Mouse (Mus musculus) adrenal gland, postnatal 4 days (tissue): Measurements from ENCODE around the gene Gsg1. TPM values are rescaled to one million over a fixed set of nuclear protein-coding genes. Genes with fewer than 3 reads are reported as not detected.

ENCODE experiments used
- DNase-seq, 2 experiments: peaks; one replicate each; pipeline ENCODE4 v3.0.0; 2021 to 2022; ENCODE audit warnings: low spot score in 2 of 2, mixed read lengths in 2 of 2
- long read RNA-seq, 2 experiments: library from polyadenylated mRNA; stranded (forward); transcript quantifications; one replicate each; pipeline ENCODE4 v2.0.0; 2021
- total RNA-seq, 2 experiments: library from RNA; stranded (reverse); gene quantifications; 2 replicates each; pipeline ENCODE4 v1.2.3; 2021

Gsg1 gene
- not detected for total RNA-seq
- long read RNA-seq, experiment 1: 0 reads
- long read RNA-seq, experiment 2, partial matches to known transcripts: 0 of 1 reads
- long read RNA-seq, experiment 2, other reads (novel, unspliced or antisense): 1 of 1 reads

- DNase-seq: no peak
Observed at GRCm38 (mm10) chr6:135254153-135254552, at the start of gene Gsg1. Gene Gsg1, minus strand, starts transcription at chr6:135254351.

GRCm38 (mm10) chr6:135302421-135303125 lies 48.4 kb upstream of the Gsg1 start:
- DNase-seq: no peak

- DNase-seq: no peak
Observed at GRCm38 (mm10) chr6:135300469-135300868, 46.3 kb upstream of the Gsg1 start.

GRCm38 (mm10) chr6:135299024-135299550 lies 44.9 kb upstream of the Gsg1 start:
- DNase-seq: no peak

GRCm38 (mm10) chr6:135297570-135297969 lies 43.4 kb upstream of the Gsg1 start:
- no peak for DNase-seq

- DNase-seq: no peak
Observed at GRCm38 (mm10) chr6:135296267-135296666, 42.1 kb upstream of the Gsg1 start.

- no peak for DNase-seq
Observed at GRCm38 (mm10) chr6:135295082-135295861, 41.1 kb upstream of the Gsg1 start.

GRCm38 (mm10) chr6:135294150-135294549 lies 40.0 kb upstream of the Gsg1 start:
- no peak for DNase-seq

GRCm38 (mm10) chr6:135292391-135292790 lies 38.2 kb upstream of the Gsg1 start:
- DNase-seq: no peak

GRCm38 (mm10) chr6:135279856-135280255 lies 25.7 kb upstream of the Gsg1 start:
- no peak for DNase-seq

GRCm38 (mm10) chr6:135279286-135279685 lies 25.1 kb upstream of the Gsg1 start:
- DNase-seq: no peak

- DNase-seq: no peak
Observed at GRCm38 (mm10) chr6:135278302-135278701, 24.2 kb upstream of the Gsg1 start.

- DNase-seq: no peak
Observed at GRCm38 (mm10) chr6:135276474-135277295, 22.5 kb upstream of the Gsg1 start.

- no peak for DNase-seq
Observed at GRCm38 (mm10) chr6:135275231-135275630, 21.1 kb upstream of the Gsg1 start.

- DNase-seq: no peak
Observed at GRCm38 (mm10) chr6:135273066-135273465, 18.9 kb upstream of the Gsg1 start.

- no peak for DNase-seq
Observed at GRCm38 (mm10) chr6:135271761-135272160, 17.6 kb upstream of the Gsg1 start.

- DNase-seq: no peak
Observed at GRCm38 (mm10) chr6:135269626-135270025, 15.5 kb upstream of the Gsg1 start.

- DNase-seq: no peak
Observed at GRCm38 (mm10) chr6:135268392-135268791, 14.2 kb upstream of the Gsg1 start.

GRCm38 (mm10) chr6:135267221-135267620 lies 13.1 kb upstream of the Gsg1 start:
- DNase-seq: no peak

- no peak for DNase-seq
Observed at GRCm38 (mm10) chr6:135266056-135266455, 11.9 kb upstream of the Gsg1 start.

GRCm38 (mm10) chr6:135264136-135264535 lies 10.0 kb upstream of the Gsg1 start:
- no peak for DNase-seq
